Mouse (Mus musculus): ENCODE results near the gene Dner. TPM values are rescaled to one million over a fixed set of nuclear protein-coding genes. Genes with fewer than 3 reads are reported as not detected.

The Dner gene
- total RNA-seq, 2 experiments from 2014 or later: 0.08 TPM; not detected in 1

DNA sequence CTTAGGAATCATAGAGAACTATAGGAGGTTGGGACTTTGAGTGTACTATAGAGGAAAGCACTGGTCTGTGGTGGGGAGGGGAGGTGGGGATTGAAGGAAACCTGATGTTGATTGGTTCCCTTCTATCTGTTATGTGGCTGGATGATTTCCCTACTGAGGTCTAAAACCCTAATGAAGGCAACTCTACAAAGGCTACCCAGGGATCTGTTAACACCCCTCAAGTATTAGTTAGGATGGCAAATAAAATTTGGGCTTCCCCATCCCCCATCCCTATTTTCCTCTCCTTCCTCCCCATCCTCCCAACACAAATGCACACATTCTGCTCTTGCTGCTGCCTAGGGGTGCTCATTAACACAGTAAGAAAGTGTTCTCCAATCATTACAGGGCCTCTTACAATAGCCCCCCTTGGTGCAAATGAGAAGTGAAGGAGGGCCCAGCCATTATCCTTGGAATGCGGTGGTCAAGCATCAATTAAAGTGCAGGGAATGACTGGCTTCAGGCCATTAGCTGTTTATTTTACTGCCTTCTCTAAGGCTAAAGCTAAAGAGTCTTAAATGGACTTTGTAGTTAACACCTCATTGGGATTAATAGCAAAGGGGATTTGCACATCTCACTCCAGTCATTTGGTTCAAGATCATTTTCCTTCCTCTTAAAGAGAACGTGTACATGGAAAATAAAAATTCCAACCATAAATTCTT, 146.5 kb downstream of the Dner start:
- intact Hi-C loops (cut with DNase I): no loop called here
- no peak for DNase-seq

DNA sequence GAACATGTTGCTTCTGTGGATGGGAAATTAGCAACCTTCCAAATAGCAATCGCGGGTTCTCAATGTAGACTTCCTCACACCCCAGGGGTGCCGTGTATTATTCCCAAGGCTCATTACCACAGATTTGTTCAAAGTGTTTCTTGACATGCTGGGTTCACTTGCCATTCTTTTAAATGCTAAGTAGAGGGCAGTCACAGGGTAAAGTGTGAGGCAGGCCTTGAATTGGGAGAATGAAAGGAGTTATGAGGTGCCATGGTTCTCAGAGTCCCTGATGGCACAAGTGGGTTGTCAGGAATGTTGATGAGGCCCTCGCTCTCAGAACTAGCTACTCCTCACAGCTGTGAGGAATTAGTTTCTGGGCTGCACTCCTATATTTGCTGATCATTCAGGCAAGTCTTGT, 160.0 kb downstream of the Dner start:
- DNase-seq: no peak
- intact Hi-C loops (cut with DNase I): no loop called here

DNA sequence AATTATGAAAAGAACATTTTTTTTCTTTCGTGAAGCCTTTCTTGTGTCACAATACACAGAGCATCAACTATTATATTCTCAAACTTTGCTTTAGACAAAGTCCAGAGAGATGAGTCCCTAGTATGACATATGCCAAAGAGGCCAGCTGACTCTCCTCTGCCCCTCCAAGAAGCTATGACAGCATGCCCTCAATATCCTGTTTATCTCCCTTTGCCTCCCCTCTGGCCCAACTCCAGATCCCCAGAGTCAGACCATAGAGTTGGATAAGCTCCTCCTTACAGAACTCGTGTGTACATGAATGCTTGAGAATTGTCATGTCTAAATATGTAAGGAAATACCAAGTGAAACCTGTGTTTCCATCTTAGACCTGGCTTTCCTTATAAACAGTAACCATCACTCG, 170.5 kb downstream of the Dner start:
- no peak for DNase-seq
- intact Hi-C loops (cut with DNase I): no loop called here

DNA sequence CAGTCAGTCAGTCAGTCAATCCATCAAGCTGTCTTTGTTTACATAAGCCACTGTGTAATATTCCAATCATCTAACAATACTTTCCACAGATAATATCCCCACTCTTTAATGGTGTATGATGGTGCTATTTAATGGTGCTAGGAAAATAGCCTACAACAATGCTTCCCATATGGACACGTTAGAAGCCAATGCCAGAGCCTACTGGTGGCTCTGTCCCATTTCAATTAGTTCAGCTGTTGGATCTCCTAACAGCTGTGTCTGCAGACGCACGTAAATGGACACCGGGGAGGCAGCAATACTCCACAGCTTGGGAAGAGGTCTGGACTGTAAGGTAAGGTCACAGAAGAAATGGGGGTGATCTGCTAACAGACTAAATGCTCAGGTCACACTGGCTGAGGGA, 171.6 kb downstream of the Dner start:
- intact Hi-C loops (cut with DNase I): no loop called here

DNA sequence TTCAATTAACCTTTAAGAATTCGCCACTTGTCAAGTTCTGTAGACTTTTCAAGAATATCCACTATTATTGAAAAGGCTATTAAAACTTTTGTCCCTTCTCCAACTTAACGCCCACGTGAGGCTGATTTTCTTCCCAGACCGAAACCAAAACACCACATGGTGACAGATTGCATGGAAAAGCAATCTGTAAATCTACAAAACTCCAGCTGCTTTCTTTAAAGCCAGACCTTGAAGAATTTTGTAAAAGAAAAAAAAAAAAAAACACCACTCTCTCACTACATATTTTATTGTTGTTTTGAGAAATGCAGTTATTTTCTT, 173.1 kb downstream of the Dner start:
- DNase-seq: no peak
- intact Hi-C loops (cut with DNase I): no loop called here

More for the DNA sequence above, 171.6 kb downstream of the Dner start:
- no peak for DNase-seq

DNA sequence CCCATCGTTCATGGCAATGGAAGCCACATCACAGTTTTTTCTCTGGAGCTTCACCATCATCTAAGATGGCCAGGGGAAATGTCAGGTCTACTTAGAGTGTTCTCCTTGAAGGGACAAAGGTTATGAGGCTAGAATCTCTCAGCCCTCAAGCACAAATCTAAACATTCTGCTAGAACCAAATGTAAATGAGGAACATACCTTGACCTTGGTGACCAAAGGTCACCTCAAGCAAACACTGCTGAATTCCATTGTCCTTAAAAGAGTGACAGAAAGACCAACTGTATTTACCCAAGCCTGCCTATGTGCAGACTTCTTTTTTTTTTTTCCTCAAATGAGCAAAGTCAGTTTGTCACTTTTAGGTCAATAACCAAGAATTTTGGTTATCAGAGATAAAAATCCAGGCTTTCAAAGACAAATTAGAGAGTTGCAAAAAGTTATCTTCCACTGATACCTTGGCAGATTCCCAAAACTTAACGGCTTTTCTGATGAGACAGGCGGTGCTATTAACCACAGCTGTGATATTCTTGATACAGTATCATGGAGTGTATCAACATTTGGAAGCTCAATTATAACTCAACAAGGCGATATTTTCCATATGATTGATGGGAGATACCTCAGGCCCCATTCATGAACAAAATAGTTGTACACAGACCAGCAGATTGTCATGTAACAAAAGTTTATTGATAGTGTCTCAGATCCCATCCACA, 173.6 kb downstream of the Dner start:
- DNase-seq: no peak
- intact Hi-C loops (cut with DNase I): no loop called here

DNA sequence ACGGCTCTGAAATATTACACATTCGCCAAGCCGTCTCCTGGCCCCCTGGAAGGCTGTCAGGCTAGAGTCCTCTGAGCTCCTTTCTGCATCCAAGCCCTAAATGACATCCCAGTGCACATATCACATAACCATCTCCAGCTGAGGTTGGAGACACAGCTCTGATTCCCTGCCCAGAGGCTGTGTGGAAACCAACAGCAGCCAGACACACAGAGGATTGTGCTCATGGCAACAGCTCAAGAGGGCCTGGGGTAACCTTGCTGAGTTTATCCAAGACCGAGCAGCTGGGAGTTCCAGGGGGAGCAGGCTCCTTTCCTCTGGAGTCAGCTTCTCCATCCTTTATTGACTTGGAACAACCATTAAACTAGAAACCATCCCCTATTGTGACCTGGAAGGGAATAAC, 177.7 kb downstream of the Dner start:
- peak; percentile 11 to 19 for DNase-seq
- intact Hi-C loops (cut with DNase I): no loop called here

DNA sequence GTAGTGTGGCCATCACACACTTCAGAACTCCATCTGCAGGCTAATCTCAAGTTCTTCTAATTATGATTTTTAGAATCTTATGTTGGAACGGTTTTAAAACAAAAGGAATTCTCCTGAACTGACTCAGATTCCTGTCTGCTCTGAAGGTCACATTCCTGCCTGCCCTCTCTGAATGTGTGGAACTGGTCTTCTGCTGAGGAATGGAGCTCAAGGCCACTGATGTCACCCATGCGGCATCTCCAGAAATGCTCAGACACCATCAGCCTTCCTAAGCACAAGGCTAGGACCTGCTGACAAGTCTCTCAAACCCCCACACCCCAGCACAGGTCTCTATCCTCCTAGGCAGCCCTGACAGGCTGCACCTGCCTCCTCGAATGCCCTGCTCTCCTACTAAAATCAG, 182.8 kb downstream of the Dner start:
- intact Hi-C loops (cut with DNase I): no loop called here
- no peak for DNase-seq

DNA sequence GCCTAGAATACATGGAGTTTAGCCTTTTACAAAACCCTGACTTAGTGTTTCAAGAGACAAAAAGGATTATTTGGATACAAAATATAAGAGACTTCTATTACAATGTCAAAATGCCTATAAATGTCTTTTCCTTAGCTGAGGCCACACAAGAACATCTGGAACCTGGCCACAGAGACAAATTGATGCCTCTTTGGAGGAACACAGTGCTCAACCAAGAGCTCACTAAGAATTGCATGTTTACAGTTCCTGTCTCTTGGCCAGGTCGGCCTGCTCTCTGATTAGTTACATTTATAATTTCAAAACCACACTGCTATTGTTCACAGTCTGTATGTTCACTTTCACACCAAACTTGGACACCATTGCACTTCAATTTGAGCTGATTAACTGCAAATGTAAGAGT, 187.5 kb downstream of the Dner start:
- no peak for DNase-seq
- intact Hi-C loops (cut with DNase I): no loop called here

DNA sequence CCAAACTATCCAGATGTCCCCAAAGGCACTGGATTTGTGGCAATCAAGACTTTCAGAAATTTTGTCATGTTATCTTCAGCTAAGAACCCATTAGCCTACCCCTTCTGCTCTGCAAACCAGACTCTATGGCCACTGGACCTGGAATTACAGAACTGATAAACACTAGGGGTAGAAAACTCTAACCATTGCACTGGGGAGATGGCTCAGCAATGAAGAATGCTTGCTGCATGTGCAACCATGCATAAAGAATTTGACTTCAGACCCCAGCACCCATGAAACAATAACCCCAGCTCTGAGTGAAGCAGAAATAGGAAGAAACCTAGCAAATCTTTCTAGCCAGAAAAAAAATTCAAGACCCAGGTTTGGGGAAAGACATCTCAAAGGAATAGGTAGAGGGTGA, 188.5 kb downstream of the Dner start:
- intact Hi-C loops (cut with DNase I): no loop called here
- DNase-seq: no peak

DNA sequence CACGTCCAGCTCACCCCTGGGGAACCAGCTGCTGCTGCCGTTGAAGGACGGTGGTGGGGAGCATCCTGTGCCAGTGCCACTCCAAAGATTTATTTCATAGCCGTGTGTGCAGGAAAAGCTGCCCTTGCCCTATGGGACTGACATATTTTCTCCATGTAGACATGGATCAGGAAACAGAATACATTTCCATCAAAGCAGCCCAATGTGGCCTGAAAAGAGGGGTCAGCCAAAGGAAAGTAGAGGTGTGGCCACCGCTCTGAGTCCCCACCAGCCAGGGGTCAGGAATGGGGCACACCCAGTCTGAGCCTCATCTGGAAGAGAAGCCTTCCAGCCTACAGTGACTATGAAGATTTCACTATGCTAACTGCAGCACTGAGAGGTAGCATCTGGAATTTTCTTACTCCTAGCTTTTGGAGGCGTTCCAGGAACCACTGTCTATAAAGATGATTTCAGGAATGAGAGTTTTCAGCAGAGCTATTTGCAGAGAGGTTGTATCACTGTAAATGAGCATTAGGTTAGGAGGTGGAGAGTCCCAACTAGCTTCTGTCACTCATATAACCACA, 189.0 kb downstream of the Dner start:
- no peak for DNase-seq
- intact Hi-C loops (cut with DNase I): no loop called here

DNA sequence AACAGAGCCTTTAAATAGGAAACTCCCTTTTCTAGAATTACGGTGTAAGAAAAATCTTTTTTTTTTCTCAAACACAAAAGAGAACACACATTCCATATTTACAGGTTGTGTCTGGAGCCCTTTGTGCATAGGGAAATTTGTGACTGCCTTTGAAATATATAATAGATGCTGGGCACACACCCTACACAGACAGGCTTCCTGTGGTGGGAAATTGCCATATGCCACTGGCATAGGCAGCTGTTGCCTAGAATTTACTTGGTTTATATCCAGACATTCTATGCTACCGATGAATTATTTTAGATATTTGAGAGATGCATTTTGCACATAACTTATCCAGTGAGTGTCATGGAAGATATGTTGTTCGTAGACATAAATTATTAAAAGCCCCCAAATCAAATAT, 195.3 kb downstream of the Dner start:
- intact Hi-C loops (cut with DNase I): no loop called here
- no peak for DNase-seq

DNA sequence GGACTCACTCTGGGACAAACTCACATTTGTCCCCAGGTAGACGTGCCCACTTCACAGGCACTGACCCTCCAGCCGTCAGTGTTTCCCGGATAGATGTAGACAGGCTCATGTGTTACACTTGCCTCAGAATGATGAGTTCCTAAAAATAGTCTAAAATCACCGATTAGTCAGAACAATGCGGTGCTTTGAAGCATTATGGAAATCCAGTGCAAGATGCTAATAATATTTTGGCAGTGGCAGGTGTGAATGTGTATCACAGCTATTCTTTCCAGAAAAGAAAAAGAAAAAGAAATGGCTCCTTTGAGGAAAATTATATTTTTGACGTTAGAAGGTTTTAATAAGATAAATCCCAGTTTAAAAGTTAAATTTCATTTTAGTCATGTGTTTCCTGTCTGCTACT, 204.3 kb downstream of the Dner start:
- no peak for DNase-seq
- intact Hi-C loops (cut with DNase I): no loop called here

DNA sequence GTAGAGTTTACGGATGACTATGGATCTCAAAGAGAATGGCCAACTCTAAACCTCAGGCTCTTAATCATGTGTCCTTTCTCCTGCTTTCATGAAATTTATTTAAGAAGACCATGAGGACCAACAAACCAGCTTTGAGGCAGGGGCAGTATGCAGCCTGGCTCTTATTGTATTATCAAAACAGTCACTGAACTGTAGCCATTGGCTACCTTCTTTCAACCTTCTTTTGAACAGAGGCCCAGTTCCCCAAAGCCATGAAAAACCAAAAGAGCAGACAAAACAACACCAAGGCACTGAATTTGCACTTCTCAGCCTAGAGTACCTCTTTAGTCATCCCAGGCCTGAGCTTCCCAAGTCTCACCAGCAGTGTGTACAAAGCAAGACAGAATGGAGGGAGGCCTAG, 207.5 kb downstream of the Dner start:
- intact Hi-C loops (cut with DNase I): no loop called here
- no peak for DNase-seq

DNA sequence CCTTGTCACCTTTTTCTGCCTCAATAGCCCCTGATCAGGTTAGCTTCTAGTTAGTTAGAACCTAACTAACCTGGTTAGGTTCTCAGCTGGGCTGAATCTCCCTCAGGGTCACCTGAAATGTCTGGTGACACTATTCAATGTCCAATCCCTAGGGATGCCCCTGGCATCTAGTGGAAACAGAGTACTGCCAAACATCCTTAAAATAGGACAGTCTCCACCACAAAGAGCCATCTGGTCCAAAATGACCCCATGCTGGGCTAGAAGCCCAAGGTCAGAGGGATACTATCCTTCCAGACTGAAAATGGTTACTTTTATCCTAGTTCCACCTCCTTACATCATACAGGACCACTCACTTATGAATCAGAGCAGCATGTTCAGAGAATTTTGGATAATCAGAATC, 211.0 kb downstream of the Dner start:
- intact Hi-C loops (cut with DNase I): no loop called here
- no peak for DNase-seq

DNA sequence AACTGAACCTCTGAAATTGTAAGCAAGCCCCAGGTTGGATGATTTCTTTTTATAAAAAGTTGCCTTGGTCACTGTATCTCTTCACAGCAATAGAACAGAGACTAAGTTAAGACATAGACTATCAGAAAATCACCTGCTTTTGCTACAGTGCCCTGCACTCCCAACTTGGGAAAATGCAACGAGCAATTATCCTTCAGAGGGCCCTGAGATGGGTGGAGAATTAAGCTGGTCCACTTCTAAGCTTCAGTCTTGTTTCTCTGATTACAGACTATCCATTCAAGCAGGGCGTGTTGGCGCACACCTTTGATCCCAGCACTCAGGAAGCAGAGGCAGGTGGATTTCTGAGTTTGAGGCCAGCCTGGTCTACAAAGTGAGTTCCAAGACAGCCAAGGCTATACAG, 211.4 kb downstream of the Dner start:
- DNase-seq: no peak
- intact Hi-C loops (cut with DNase I): no loop called here

DNA sequence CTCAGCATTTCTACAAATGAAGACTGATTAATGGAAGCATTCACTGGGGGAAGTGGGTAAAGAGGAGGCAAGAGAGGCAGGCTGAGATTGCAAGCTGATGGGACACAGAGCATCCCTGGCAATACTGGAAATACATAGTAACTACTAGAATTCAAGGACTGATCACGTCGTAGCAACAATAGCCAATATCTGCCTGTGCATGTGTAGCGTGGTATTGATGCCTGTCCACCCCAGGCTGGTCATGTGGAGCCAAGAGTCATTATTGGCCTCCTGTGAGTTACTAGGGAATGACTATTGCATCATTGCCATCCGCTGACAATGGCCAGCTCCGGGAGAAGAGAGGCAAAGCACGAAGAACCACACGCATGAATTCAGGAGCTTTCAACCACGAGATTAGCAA, 216.0 kb downstream of the Dner start:
- intact Hi-C loops (cut with DNase I): no loop called here
- no peak for DNase-seq

DNA sequence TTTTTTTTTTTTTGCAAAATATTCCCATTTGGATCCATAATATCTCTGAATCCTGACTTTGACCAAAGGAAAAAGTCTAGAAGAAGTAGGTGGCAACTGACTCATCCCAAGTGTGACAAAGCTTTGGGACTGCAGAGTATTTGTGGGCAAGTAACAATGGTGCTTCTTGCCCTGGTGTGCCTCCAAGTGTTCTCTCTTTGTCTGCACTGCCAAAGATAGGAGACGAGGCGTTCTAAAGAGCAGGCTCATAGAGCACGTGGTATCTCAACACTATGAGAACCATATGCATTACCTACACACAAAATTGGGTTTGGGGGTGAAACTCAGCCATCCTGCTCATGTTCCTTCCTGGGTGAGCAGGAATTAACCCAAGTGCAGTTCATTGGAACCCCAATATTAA, 221.7 kb downstream of the Dner start:
- intact Hi-C loops (cut with DNase I): no loop called here
- DNase-seq: no peak

DNA sequence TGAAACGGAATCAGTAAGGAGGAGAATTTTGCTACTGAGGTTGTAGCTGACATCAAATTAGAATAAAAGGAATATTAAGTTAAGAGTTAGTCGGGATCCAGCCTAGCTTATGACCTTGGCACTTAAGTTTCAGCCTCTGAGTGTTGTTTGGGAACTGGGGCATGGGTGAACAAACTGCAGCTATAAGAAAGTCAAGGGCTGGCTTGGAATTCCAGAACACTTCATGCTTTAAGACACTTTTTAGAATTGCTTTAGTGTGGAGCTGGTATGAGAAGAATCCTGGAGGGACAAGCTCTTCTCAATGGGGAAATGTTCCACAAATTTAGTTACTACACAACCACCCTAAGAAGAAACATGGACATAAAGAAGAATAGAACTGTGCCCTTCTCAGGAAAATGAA, 223.8 kb downstream of the Dner start:
- intact Hi-C loops (cut with DNase I): no loop called here
- no peak for DNase-seq

DNA sequence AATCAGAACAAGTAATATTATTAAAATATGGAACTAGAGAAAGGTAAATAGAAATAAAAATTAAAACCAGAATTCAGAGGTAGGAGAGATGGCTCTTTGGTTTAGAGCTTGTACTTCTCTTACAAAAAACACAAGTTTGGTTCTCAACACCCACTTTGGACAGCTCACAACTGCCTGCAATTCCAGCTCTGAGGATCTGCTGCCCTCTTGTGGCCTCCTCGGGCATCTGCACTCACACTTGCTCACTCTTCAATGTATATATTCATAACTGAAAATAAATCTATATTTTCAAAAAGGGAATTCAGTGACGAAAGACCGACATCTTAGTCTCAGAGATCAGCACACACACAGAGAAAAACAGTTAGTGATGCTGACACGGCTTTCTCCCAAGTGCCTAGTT, 225.7 kb downstream of the Dner start:
- no peak for DNase-seq
- intact Hi-C loops (cut with DNase I): no loop called here

DNA sequence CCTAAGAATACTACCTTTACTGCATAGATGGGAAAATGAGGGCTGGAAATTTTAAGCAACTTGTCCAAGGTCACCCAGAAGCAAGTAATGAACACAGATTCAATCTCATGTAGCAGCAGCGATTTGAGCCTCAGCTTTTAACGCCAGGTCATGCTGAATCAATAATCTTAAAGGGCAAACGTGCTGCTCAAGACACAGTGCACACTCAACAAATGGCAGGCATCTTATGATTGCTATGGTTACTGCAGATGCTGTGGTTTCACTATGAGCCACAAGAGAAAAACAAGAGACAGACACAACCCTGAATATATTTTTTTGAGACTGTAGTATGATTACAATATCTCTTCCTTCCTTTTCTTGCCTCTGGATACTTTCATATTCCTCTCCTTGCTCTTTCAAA, 228.4 kb downstream of the Dner start:
- DNase-seq: no peak
- intact Hi-C loops (cut with DNase I): no loop called here

DNA sequence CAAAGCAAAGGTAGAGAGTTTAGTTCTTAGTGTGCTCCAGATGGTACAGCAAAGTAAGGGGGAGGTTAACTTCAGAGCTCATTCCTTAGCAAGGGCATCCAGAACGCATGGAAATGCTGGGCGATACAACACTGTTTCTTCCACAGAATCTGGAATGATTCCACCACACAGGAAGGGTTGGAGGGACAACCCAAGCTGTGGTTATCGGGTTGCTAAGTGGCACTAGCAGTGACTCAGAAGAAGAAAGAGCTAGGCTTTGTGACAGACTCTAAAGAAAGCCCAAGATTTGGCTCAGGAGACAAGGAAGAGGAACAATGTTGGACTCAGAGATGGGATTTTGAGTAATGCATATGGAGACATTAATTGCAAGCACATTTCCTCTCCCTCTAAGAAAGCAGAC, 231.3 kb downstream of the Dner start:
- intact Hi-C loops (cut with DNase I): no loop called here
- no peak for DNase-seq
